Mouse (Mus musculus) CH12.LX (cell line): ENCODE measurements at regions not wholly inside any gene's neighbourhood (a gene's known extent, or its start where the extent isn't known, plus 50 kb on each side); places are given as distances from the start of the nearest gene placed in this dataset.

ENCODE experiments used
- CTCF ChIP-seq, 2 experiments: IDR thresholded peaks in 1 of 2; conservative IDR thresholded peaks in 1 of 2; 2 replicates each; pipeline ENCODE4 v1.5.1; 2011 to 2012; ENCODE audit warnings: low read depth in 2 of 2, low read length in 2 of 2, improper control_type of control experiment in 1 of 2, inconsistent platforms in 1 of 2, mild to moderate bottlenecking in 1 of 2, moderate library complexity in 1 of 2
- EP300 ChIP-seq: IDR thresholded peaks from 2 replicates; pipeline ENCODE4 v1.6.1; 2011; ENCODE audit warnings: low read length, improper control_type of control experiment
- JUND ChIP-seq: conservative IDR thresholded peaks from 2 replicates; pipeline ENCODE4 v1.6.1; 2011; ENCODE audit warnings: low read depth, low read length, improper control_type of control experiment
- POLR2A ChIP-seq: IDR thresholded peaks from 2 replicates; pipeline ENCODE4 v1.6.1; 2011; ENCODE audit warnings: low read depth, mild to moderate bottlenecking, improper control_type of control experiment, low read length
- SMC3 ChIP-seq: IDR thresholded peaks from 2 replicates; pipeline ENCODE4 v1.6.1; 2011; ENCODE audit warnings: low read depth, low read length, improper control_type of control experiment
- ZC3H11A ChIP-seq: IDR thresholded peaks from 2 replicates; pipeline ENCODE4 v1.6.1; 2012; ENCODE audit warnings: low read depth, mild to moderate bottlenecking, inconsistent platforms, low read length, improper control_type of control experiment

GRCm38 (mm10) chr6:94944196-94944595 lies 172.8 kb upstream of the Kbtbd8 start:
- no peak for TF ChIP-seq CTCF (conservative IDR thresholded peaks at IDR 0.05 in 1 of 2, IDR thresholded peaks at IDR 0.05 in 1 of 2; ENCODE audit: low read depth in 2 of 2, low read length in 2 of 2)
- no peak for TF ChIP-seq ZC3H11A
- TF ChIP-seq SMC3 = no peak
- TF ChIP-seq EP300 = no peak
- TF ChIP-seq POLR2A = no peak
- TF ChIP-seq JUND = no peak
